Mouse (Mus musculus) neural tube, embryonic 14.5 days (tissue): ENCODE results near the gene Aktip. TPM values are rescaled to one million over a fixed set of nuclear protein-coding genes. Genes with fewer than 3 reads are reported as not detected.

Source experiments
- ATAC-seq: fragments of 200-750 bp; cut with Nextera tagmentation; 2 replicates; pipeline ENCODE4 v1.8.0; 2017; ENCODE audit warnings: low read depth, mild to moderate bottlenecking, moderate TSS enrichment, moderate library complexity
- H3K27ac ChIP-seq: fragments of 300-500 bp; sonication (generic); 2 replicates; pipeline ENCODE4 v1.5.1; 2014; ENCODE audit warnings: low read depth, mild to moderate bottlenecking, control low read depth, low read length, moderate library complexity, mixed read lengths
- H3K27me3 ChIP-seq: fragments of 300-500 bp; sonication (generic); 2 replicates; pipeline ENCODE4 v1.6.1; 2014; ENCODE audit warnings: low read length; ENCODE audit not compliant: control insufficient read depth, insufficient read depth
- H3K36me3 ChIP-seq: fragments of 300-500 bp; sonication (generic); 2 replicates; pipeline ENCODE4 v1.6.1; 2014; ENCODE audit warnings: low read length, mixed read lengths; ENCODE audit not compliant: control insufficient read depth, insufficient read depth
- H3K4me1 ChIP-seq: fragments of 300-500 bp; sonication (generic); 2 replicates; pipeline ENCODE4 v1.6.1; 2014; ENCODE audit warnings: low read length; ENCODE audit not compliant: control insufficient read depth, insufficient read depth
- H3K4me2 ChIP-seq: fragments of 300-500 bp; sonication (generic); 2 replicates; pipeline ENCODE4 v1.6.1; 2014; ENCODE audit warnings: mild to moderate bottlenecking, low read depth, low read length, control low read depth
- H3K4me3 ChIP-seq: fragments of 300-500 bp; sonication (generic); 2 replicates; pipeline ENCODE4 v1.5.1; 2014; ENCODE audit warnings: low read depth, low read length, control low read depth, mixed read lengths
- H3K9ac ChIP-seq: fragments of 300-500 bp; sonication (generic); replicated peaks from 2 replicates; pipeline ENCODE4 v1.6.1; 2014; ENCODE audit warnings: low read depth, mild to moderate bottlenecking, control low read depth, low read length, mixed read lengths
- H3K9me3 ChIP-seq: fragments of 300-500 bp; sonication (generic); 2 replicates; pipeline ENCODE4 v1.6.1; 2016; ENCODE audit warnings: low read length; ENCODE audit not compliant: control insufficient read depth
- WGBS: fragments of 180-500 bp; shearing (Covaris S2); extraction: QIAGEN DNeasy Blood & Tissue Kit; methylation state at CpG from one replicate; pipeline ENCODE4 v1.1.7; 2014; 5-methylcytosine and 5-hydroxymethylcytosine counted together
- polyA plus RNA-seq: library from polyadenylated mRNA; unstranded; fragments of >200 nt; fragmentation: Nextera tagmentation; extraction: Ambion mirVana; gene quantifications from 2 replicates; pipeline ENCODE4 v1.2.1, GENCODE M21; 2014

The Aktip gene
- polyA plus RNA-seq, 1 experiment from 2014 or later: 118 TPM

- Histone ChIP-seq H3K4me1 (no peaks in the 10 kb centered on the region), H3K9ac (no peak overlapping the region), H3K27me3 (no peaks in the 10 kb centered on the region), H3K4me3 (no peak overlapping the region), H3K9me3 (no peaks in the 10 kb centered on the region), H3K27ac (no peak overlapping the region), H3K4me2 (no peak overlapping the region), H3K36me3 (no peaks in the 10 kb centered on the region)
- ATAC-seq: no peak
- WGBS: 64% methylated on average over 3 of the region's 3 CpGs
Observed at GRCm38 (mm10) chr8:91149298-91149697, 50.5 kb downstream of the Aktip start.

- no peaks in the 10 kb centered on the region for H3K4me1 ChIP-seq
- ATAC-seq: no peak
- no peak overlapping the region for H3K4me3 ChIP-seq
- H3K9me3 ChIP-seq: no peaks in the 10 kb centered on the region
- 67% methylated on average over 15 of the region's 15 CpGs for WGBS
- no peaks in the 10 kb centered on the region for H3K27me3 ChIP-seq
- H3K27ac ChIP-seq: no peak overlapping the region
- no peaks in the 10 kb centered on the region for H3K36me3 ChIP-seq
- H3K9ac ChIP-seq: no peak overlapping the region
- H3K4me2 ChIP-seq: no peak overlapping the region
Observed at GRCm38 (mm10) chr8:91148643-91149178, 51.1 kb downstream of the Aktip start.

GRCm38 (mm10) chr8:91147715-91148114, 52.1 kb downstream of the Aktip start:
- H3K4me1 ChIP-seq: no peaks in the 10 kb centered on the region
- H3K4me3 ChIP-seq: no peak overlapping the region
- H3K9me3 ChIP-seq: no peaks in the 10 kb centered on the region
- no peaks in the 10 kb centered on the region for H3K36me3 ChIP-seq
- H3K4me2 ChIP-seq: no peak overlapping the region
- ATAC-seq: no peak
- no peaks in the 10 kb centered on the region for H3K27me3 ChIP-seq
- no peak overlapping the region for H3K9ac ChIP-seq
- 11% methylated on average over 6 of the region's 6 CpGs for WGBS
- H3K27ac ChIP-seq: no peak overlapping the region

GRCm38 (mm10) chr8:91140828-91141227, 58.9 kb downstream of the Aktip start:
- 87% methylated on average over 4 of the region's 4 CpGs for WGBS
- no peaks in the 10 kb centered on the region for H3K36me3 ChIP-seq
- no peak overlapping the region for H3K27ac ChIP-seq
- H3K27me3 ChIP-seq: no peaks in the 10 kb centered on the region
- H3K4me2 ChIP-seq: no peak overlapping the region
- H3K9me3 ChIP-seq: no peaks in the 10 kb centered on the region
- no peak overlapping the region for H3K9ac ChIP-seq
- H3K4me3 ChIP-seq: no peak overlapping the region
- no peak for ATAC-seq
- H3K4me1 ChIP-seq: no peaks in the 10 kb centered on the region

GRCm38 (mm10) chr8:91135308-91136181, 64.2 kb downstream of the Aktip start:
- Histone ChIP-seq H3K9me3 (no peaks in the 10 kb centered on the region), H3K27ac (no peak overlapping the region), H3K9ac (no peak overlapping the region), H3K4me3 (no peak overlapping the region), H3K36me3 (no peaks in the 10 kb centered on the region; the same call in 1 of the 2 replicates), H3K4me2 (no peak overlapping the region), H3K4me1 (peaks cover 10% of the 10 kb centered on the region), H3K27me3 (no peaks in the 10 kb centered on the region)
- ATAC-seq: no peak
- WGBS: 32% methylated on average over 14 of the region's 14 CpGs

GRCm38 (mm10) chr8:91134659-91135058, 65.1 kb downstream of the Aktip start:
- H3K4me2 ChIP-seq: peak overlapping the region; percentile 47; the same call in 1 of the 2 replicates
- H3K36me3 ChIP-seq: no peaks in the 10 kb centered on the region; the same call in 1 of the 2 replicates
- WGBS: 12% methylated on average over 12 of the region's 12 CpGs
- no peaks in the 10 kb centered on the region for H3K27me3 ChIP-seq
- H3K4me1 ChIP-seq: peaks cover 10% of the 10 kb centered on the region
- peak overlapping the region; percentile 82 for H3K27ac ChIP-seq
- H3K9ac ChIP-seq: 0 out of 2 replicates have a peak overlapping the region, but pooled peaks have one; percentile 8
- no peaks in the 10 kb centered on the region for H3K9me3 ChIP-seq
- ATAC-seq: no peak
- H3K4me3 ChIP-seq: peak overlapping the region; percentile 98; the same call in 1 of the 2 replicates

- H3K4me1 ChIP-seq: peaks cover 10% of the 10 kb centered on the region
- peak overlapping the region; percentile 82 for H3K27ac ChIP-seq
- H3K9me3 ChIP-seq: no peaks in the 10 kb centered on the region
- ATAC-seq: peak; percentile 98
- 0% methylated on average over 24 of the region's 24 CpGs for WGBS
- H3K4me3 ChIP-seq: peak overlapping the region; percentile 98
- peaks cover 4% of the 10 kb centered on the region for H3K36me3 ChIP-seq
- no peaks in the 10 kb centered on the region for H3K27me3 ChIP-seq
- peak overlapping the region; percentile 47; the same call in 1 of the 2 replicates for H3K4me2 ChIP-seq
- peak overlapping the region; percentile 91; the same call in 1 of the 2 replicates for H3K9ac ChIP-seq
Observed at GRCm38 (mm10) chr8:91134070-91134475, 65.7 kb downstream of the Aktip start.

- H3K9me3 ChIP-seq: no peaks in the 10 kb centered on the region
- H3K27me3 ChIP-seq: no peaks in the 10 kb centered on the region
- peak overlapping the region; percentile 77 for H3K4me2 ChIP-seq
- peaks cover 10% of the 10 kb centered on the region for H3K4me1 ChIP-seq
- H3K4me3 ChIP-seq: peak overlapping the region; percentile 98
- peak; percentile 58 for ATAC-seq
- under 1% methylated on average over 54 of the region's 58 CpGs for WGBS
- peak overlapping the region; percentile 75 for H3K27ac ChIP-seq
- H3K36me3 ChIP-seq: peaks cover 8% of the 10 kb centered on the region
- peak overlapping the region; percentile 91 for H3K9ac ChIP-seq
Observed at GRCm38 (mm10) chr8:91133441-91134069, 66.2 kb downstream of the Aktip start.
